Mouse (Mus musculus) midbrain, embryonic 11.5 days (tissue): Measurements from ENCODE around the gene Plbd2. TPM values are rescaled to one million over a fixed set of nuclear protein-coding genes. Genes with fewer than 3 reads are reported as not detected.

ENCODE experiments used
- ATAC-seq: fragments of 200-750 bp; cut with Nextera tagmentation; 2 replicates; pipeline ENCODE4 v1.8.0; 2017; ENCODE audit warnings: moderate TSS enrichment, moderate library complexity; ENCODE audit not compliant: low FRiP score
- DNase-seq: peaks from one replicate; pipeline ENCODE4 v3.0.0; 2015; ENCODE audit warnings: low spot score; ENCODE audit errors: missing footprints
- H3K27ac ChIP-seq: fragments of 300-500 bp; sonication (generic); 2 replicates; pipeline ENCODE4 v1.5.1; 2014; ENCODE audit warnings: low read depth, low read length
- H3K27me3 ChIP-seq: fragments of 300-500 bp; sonication (generic); 2 replicates; pipeline ENCODE4 v1.6.1; 2014; ENCODE audit warnings: mild to moderate bottlenecking, low read length, moderate library complexity, mixed read lengths; ENCODE audit not compliant: control insufficient read depth, insufficient read depth
- H3K36me3 ChIP-seq: fragments of 300-500 bp; sonication (generic); 2 replicates; pipeline ENCODE4 v1.6.1; 2014; ENCODE audit warnings: mild to moderate bottlenecking, low read length, moderate library complexity, mixed read lengths; ENCODE audit not compliant: control insufficient read depth, insufficient read depth
- H3K4me1 ChIP-seq: fragments of 300-500 bp; sonication (generic); 2 replicates; pipeline ENCODE4 v1.6.1; 2014; ENCODE audit warnings: low read length; ENCODE audit not compliant: control insufficient read depth, insufficient read depth
- H3K4me2 ChIP-seq: fragments of 300-500 bp; sonication (generic); 2 replicates; pipeline ENCODE4 v1.6.1; 2014; ENCODE audit warnings: mild to moderate bottlenecking, moderate library complexity
- H3K4me3 ChIP-seq: fragments of 300-500 bp; sonication (generic); 2 replicates; pipeline ENCODE4 v1.5.1; 2014; ENCODE audit warnings: low read depth, low read length
- H3K9ac ChIP-seq: fragments of 300-500 bp; sonication (generic); 2 replicates; pipeline ENCODE4 v1.6.1; 2014; ENCODE audit warnings: low read length
- H3K9me3 ChIP-seq: fragments of 300-500 bp; sonication (generic); 2 replicates; pipeline ENCODE4 v1.6.1; 2016; ENCODE audit warnings: low read length; ENCODE audit not compliant: control insufficient read depth
- WGBS: fragments of 180-500 bp; shearing (Covaris S2); extraction: QIAGEN DNeasy Blood & Tissue Kit; methylation state at CpG from one replicate; pipeline ENCODE4 v1.1.7; 2014; 5-methylcytosine and 5-hydroxymethylcytosine counted together
- polyA plus RNA-seq: library from polyadenylated mRNA; unstranded; fragments of >200 nt; fragmentation: Nextera tagmentation; extraction: Ambion mirVana; gene quantifications from 2 replicates; pipeline ENCODE4 v1.2.1, GENCODE M21; 2014

The Plbd2 gene
- polyA plus RNA-seq, 1 experiment from 2014 or later = 21.9 TPM

DNA sequence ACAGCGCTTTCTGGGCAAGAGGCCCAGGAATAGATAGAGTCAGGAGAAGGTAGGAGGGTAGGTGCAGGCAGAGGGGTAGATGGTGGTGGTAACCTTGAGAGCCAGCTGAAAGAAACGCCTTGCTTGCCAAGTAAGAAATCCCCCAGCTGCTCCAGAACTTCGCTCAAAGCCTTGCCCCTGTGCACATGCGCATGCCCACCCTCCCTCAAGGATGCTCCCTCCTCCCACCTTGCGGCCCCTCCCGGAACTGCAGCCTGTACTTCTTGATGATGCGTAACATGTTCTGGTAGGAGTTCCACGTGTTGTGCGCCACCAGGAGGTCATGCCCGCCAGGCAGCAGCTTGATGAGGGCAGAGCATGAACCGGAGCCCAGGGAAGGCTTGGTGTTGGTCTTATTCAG lies 11.0 kb downstream of the Plbd2 start:
- 0 out of 2 replicates have a peak, but pooled peaks cover 3% of the 10 kb centered on the region for H3K36me3 ChIP-seq
- 61% methylated on average over 11 of the region's 11 CpGs for WGBS

DNA sequence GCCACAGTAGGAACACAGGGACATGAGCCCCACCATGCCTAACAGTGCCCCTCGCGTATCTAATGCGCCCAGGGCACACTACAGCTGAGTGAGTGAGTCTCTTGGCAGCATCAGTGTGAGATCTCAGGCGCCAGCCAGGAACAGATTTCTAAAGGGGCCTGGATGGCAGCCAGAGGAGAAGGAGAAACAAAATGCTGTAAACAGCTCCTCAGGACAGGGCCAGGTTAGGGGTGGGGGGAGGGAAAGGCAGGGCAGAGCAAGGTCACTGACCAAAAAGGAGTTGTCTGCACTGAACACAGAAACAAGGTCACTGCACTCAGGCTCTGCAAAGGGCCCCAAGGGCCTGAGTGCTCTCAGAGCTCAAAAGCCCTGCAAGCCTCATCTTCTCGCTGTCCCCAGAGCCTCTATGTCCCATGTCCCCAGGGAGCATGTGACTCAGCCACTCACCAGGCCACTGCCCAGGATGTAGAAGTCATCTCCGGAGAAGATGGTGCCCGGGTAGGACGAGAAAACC lies 12.7 kb downstream of the Plbd2 start:
- Histone ChIP-seq H3K4me1 (no peaks in the 10 kb centered on the region), H3K36me3 (peaks cover 3% of the 10 kb centered on the region; the same call in 1 of the 2 replicates), H3K9me3 (no peaks in the 10 kb centered on the region), H3K4me3 (no peak overlapping the region), H3K27ac (no peak overlapping the region), H3K4me2 (no peak overlapping the region), H3K9ac (no peak overlapping the region), H3K27me3 (no peaks in the 10 kb centered on the region)
- ATAC-seq (no peak), DNase-seq (no peak)
- 90% methylated on average over 8 of the region's 8 CpGs for WGBS

More for the DNA sequence above, 11.0 kb downstream of the Plbd2 start:
- Histone ChIP-seq H3K27ac (no peak overlapping the region), H3K9ac (no peak overlapping the region), H3K4me1 (no peaks in the 10 kb centered on the region), H3K4me3 (no peak overlapping the region), H3K4me2 (no peak overlapping the region), H3K27me3 (no peaks in the 10 kb centered on the region), H3K9me3 (no peaks in the 10 kb centered on the region)
- DNase-seq (peak; percentile 90), ATAC-seq (no peak)

DNA sequence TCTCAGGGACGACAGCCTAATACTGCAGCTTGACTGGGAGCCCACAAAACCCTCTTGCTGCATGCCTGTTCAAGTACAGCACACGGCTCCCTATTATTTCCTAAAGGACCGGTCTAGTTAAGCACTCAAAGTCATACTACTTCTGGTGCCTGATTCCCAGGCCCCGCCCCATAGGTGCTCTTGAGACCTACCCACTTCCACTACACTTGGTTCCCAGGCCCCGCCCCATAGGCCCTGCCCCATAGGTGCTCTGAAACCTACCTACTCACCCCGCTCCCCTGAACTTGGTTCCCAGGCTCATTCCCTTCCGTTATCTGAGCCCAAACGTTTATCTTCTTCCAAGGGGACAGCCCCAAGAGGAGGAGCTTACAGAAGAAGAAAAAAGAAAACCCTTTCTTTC lies 15.6 kb downstream of the Plbd2 start:
- peaks cover 3% of the 10 kb centered on the region; the same call in 1 of the 2 replicates for H3K36me3 ChIP-seq
- no peaks in the 10 kb centered on the region for H3K9me3 ChIP-seq
- H3K27ac ChIP-seq = no peak overlapping the region
- no peak overlapping the region for H3K9ac ChIP-seq
- no peak for ATAC-seq
- DNase-seq = no peak
- WGBS = 87% methylated on average over 8 of the region's 8 CpGs
- H3K4me2 ChIP-seq = no peak overlapping the region
- H3K4me1 ChIP-seq = no peaks in the 10 kb centered on the region
- no peaks in the 10 kb centered on the region for H3K27me3 ChIP-seq
- no peak overlapping the region for H3K4me3 ChIP-seq

DNA sequence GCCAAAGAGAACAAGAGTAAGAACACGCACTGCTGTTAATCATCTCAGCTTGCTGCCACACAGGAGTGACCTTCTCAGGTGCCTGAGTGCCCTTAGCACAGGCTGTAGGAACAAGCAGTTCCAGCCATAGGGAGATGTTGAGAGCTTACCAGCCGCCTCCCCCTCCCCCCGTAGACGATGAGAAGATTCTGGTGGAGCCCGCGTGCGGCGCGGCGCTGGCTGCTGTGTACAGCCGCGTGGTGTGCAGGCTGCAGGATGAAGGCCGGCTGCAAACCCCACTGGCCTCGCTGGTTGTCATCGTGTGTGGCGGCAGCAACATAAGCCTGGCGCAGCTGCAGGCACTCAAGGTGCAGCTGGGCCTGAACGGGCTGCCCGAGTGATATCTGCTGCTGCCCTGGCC lies 20.0 kb downstream of the Plbd2 start:
- WGBS = 86% methylated on average over 19 of the region's 19 CpGs
- no peak overlapping the region for H3K27ac ChIP-seq
- H3K9ac ChIP-seq = no peak overlapping the region
- H3K4me2 ChIP-seq = no peak overlapping the region
- H3K9me3 ChIP-seq = no peaks in the 10 kb centered on the region
- ATAC-seq = no peak
- H3K27me3 ChIP-seq = no peaks in the 10 kb centered on the region
- no peak for DNase-seq
- no peaks in the 10 kb centered on the region for H3K4me1 ChIP-seq
- no peaks in the 10 kb centered on the region; the same call in 1 of the 2 replicates for H3K36me3 ChIP-seq
- H3K4me3 ChIP-seq = no peak overlapping the region

DNA sequence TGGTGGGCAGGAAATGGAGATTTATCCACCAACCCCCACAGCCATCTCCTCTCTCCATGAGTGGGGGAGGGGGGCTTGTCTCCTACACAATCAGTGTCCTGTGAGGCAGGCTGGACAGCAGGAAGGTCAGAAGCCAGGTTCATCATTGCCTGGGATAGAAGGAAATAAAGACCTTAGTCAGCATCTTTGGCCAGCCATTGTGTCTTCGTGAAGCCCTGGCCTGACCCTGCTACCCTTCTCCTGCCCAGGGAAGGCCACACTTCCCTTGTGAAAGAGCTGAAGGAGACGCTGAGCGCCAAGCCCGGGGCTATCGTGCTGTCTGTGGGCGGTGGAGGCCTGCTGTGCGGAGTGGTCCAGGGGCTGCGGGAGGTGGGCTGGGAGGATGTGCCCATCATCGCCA lies 22.2 kb downstream of the Plbd2 start:
- DNase-seq (no peak), ATAC-seq (no peak)
- H3K9ac ChIP-seq = no peak overlapping the region
- H3K27me3 ChIP-seq = no peaks in the 10 kb centered on the region
- no peaks in the 10 kb centered on the region for H3K36me3 ChIP-seq
- H3K4me2 ChIP-seq = no peak overlapping the region
- no peaks in the 10 kb centered on the region for H3K9me3 ChIP-seq
- 69% methylated on average over 9 of the region's 9 CpGs for WGBS
- no peaks in the 10 kb centered on the region for H3K4me1 ChIP-seq
- H3K27ac ChIP-seq = no peak overlapping the region
- no peak overlapping the region for H3K4me3 ChIP-seq

DNA sequence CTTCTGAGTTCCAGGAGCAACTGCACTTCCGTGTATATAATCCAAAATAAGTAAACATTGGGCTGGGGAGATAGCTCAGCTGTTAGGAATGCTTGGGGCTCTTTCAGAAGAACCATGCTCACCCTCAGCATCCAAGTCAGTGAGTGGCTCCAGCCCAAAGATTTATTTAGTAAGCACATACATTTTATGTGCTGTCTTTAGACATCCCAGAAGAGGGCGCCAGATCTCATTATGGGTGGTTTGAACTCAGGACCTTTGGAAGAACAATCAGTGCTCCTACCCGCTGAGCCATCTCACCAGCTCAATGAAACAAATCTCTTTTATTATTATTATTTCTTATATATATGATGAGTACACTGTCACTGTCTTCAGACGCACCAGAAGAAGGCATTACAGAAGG lies 23.9 kb downstream of the Plbd2 start:
- H3K27ac ChIP-seq = no peak overlapping the region
- H3K9me3 ChIP-seq = no peaks in the 10 kb centered on the region
- DNase-seq (no peak), ATAC-seq (no peak)
- H3K4me3 ChIP-seq = no peak overlapping the region
- H3K4me1 ChIP-seq = no peaks in the 10 kb centered on the region
- H3K27me3 ChIP-seq = no peaks in the 10 kb centered on the region
- no peak overlapping the region for H3K4me2 ChIP-seq
- no peaks in the 10 kb centered on the region for H3K36me3 ChIP-seq
- 67% methylated on average over 4 of the region's 4 CpGs for WGBS
- H3K9ac ChIP-seq = no peak overlapping the region

DNA sequence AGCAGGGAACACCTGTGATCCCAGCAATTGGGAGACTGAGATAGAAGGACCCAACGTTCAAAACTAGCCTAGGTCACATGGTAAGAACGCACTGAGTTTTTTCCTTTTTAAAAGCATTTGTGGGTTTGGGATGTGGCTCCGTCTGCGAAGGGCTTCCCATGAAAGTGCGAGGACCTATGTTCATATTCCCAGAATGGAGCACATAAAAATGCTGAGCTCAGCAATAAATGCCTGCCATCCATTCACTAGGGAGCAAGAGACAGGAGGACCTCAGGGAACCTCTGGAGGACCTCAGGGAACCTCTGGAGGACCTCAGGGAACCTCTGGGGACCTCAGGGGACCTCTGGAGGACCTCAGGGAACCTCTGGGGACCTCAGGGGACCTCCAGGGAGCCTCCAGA lies 25.4 kb downstream of the Plbd2 start:
- no peak for ATAC-seq
- WGBS = 91% methylated on average over 5 of the region's 5 CpGs

DNA sequence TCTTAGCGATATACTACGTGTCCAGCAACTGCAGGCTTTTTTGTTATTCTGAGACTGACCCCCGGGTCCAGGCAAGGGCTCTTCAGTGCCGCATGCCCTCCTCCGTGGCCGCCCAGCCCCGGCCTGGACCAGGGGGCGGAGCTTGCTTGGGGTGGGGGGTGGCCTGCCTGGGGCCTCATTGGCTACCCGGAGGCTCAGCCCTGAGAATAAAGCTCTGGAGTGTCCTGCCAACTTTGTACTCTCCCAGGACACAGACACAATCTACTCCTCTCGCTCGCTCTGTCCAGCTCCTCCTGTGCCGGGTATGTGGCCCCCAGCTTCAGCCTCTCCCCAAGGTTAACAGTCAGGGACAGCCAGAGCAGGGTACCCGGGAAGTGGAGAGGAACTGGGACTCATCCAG lies 27.1 kb downstream of the Plbd2 start, which contains the start of gene Sds:
Gene Sds, plus strand, starts transcription at position 231 of the 400 bp plus-strand sequence.
- no peaks in the 10 kb centered on the region for H3K9me3 ChIP-seq
- no peak within 1 kb of the TSS for H3K4me3 ChIP-seq
- 16% methylated on average over 12 of the region's 13 CpGs for WGBS
- H3K4me2 ChIP-seq = no peak within 1 kb of the TSS
- H3K9ac ChIP-seq = no peak within 1 kb of the TSS
- H3K36me3 ChIP-seq = no peaks in the 10 kb centered on the region
- no peak within 1 kb of the TSS for H3K27ac ChIP-seq
- DNase-seq (no peak), ATAC-seq (no peak)
- no peaks in the 10 kb centered on the region for H3K27me3 ChIP-seq
- no peaks in the 10 kb centered on the region for H3K4me1 ChIP-seq

More for the DNA sequence above, 25.4 kb downstream of the Plbd2 start:
- H3K4me3 ChIP-seq = no peak overlapping the region
- no peak for DNase-seq
- H3K9ac ChIP-seq = no peak overlapping the region
- no peaks in the 10 kb centered on the region for H3K4me1 ChIP-seq
- no peak overlapping the region for H3K27ac ChIP-seq
- no peak overlapping the region for H3K4me2 ChIP-seq
- H3K27me3 ChIP-seq = no peaks in the 10 kb centered on the region
- no peaks in the 10 kb centered on the region for H3K9me3 ChIP-seq
- no peaks in the 10 kb centered on the region for H3K36me3 ChIP-seq

DNA sequence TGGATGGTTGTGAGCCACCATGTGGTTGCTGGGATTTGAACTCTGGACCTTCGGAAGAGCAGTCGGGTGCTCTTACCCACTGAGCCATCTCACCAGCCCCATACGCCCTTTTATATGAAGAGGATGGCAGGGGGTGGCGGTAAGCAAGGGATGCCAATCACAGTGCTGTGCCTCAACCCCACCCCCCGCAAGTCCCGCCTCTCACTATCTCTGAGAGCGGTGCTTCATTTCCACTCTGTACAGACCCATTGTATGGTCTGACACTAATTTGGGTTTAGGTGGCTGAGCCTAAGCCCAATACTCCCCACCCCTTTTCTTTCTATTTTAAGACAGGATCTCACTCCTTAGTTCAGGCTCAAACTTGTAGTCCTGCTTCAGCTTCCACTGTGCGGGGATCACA lies 27.6 kb downstream of the Plbd2 start:
- Histone ChIP-seq H3K4me1 (no peaks in the 10 kb centered on the region), H3K4me3 (no peak overlapping the region), H3K9ac (no peak overlapping the region), H3K27me3 (no peaks in the 10 kb centered on the region), H3K36me3 (no peaks in the 10 kb centered on the region), H3K4me2 (no peak overlapping the region), H3K27ac (no peak overlapping the region), H3K9me3 (no peaks in the 10 kb centered on the region)
- no peak for DNase-seq
- no peak for ATAC-seq
- WGBS = 51% methylated on average over 8 of the region's 8 CpGs
